Mouse (Mus musculus) T-helper 1 cell (primary cell): ENCODE measurements around the gene Tyw3.

ENCODE experiments used
- in situ Hi-C: fragments of 300-600 bp; cut with MboI, MseI; formaldehyde crosslinking; loops from one replicate; pipeline ENCODE4 v1.15.1; 2025; ENCODE audit warnings: high pct_unique_total_duplicates

Gene Tyw3

DNA sequence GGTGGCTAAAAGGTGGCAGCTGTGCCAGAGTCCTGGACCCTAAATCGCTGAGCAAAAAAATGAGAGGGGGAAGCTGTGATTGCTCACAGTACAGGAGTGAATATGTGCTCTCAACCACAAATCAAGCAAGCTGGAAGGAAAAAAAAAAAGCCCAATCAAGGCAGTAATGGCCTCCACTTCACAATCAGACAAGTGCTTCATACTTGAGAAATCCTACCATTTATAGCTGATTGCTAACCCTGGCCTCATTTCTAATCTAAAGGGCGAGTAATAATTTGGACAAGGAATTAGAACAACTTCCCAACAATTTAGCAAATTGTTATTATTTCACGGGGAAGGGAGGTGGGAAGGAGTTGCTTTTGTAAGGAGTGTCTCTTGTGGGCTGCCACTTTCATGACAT is 31.5 kb downstream of the Tyw3 start:
- in situ Hi-C loops = no loop called here

- in situ Hi-C loops = no loop called here
Observed at GRCm38 (mm10) chr3:154562192-154562591, 34.7 kb downstream of the Tyw3 start.

DNA sequence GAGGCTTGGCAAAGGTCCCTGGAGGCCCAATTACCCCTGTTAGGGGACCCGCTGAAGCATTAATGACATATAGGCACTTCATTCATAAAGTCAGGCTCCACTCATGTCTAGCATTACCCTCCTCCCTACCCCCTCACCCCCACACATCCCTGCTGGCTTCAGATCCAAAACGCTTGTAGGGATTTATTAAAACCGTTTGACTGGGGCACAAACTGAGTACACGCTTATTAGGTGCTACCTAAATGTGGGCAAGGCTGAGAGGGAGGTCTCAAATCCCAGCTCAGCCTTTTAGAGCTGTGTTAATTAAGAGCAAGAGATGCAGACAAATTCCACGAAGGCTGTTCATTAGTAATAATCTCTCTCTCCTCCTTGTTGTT is 45.9 kb downstream of the Tyw3 start:
- in situ Hi-C loops = no loop called here

- in situ Hi-C loops = no loop called here
Observed at GRCm38 (mm10) chr3:154550326-154551034, 46.4 kb downstream of the Tyw3 start.

DNA sequence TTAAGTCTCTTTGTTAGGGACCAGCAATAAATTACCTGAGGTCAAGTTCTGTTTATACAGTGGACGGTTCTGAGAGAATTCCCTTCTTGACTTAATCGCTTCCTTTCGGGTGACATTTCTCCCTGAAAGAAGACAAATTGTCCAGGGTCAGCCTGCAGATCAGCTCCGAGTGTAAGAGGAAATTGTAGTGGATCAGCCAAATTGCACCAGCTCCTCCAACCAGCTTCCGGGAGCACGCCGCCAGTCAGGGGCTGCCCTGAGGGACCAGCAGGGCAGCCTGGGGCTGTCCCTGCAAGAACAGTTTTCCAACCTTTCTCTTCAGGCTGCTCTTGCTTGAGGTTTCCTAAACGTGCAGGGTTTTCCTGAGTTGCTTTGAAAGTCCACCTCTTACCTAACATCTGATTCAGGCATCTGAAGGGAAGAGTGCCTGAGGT is 48.0 kb downstream of the Tyw3 start:
- in situ Hi-C loops = no loop called here

DNA sequence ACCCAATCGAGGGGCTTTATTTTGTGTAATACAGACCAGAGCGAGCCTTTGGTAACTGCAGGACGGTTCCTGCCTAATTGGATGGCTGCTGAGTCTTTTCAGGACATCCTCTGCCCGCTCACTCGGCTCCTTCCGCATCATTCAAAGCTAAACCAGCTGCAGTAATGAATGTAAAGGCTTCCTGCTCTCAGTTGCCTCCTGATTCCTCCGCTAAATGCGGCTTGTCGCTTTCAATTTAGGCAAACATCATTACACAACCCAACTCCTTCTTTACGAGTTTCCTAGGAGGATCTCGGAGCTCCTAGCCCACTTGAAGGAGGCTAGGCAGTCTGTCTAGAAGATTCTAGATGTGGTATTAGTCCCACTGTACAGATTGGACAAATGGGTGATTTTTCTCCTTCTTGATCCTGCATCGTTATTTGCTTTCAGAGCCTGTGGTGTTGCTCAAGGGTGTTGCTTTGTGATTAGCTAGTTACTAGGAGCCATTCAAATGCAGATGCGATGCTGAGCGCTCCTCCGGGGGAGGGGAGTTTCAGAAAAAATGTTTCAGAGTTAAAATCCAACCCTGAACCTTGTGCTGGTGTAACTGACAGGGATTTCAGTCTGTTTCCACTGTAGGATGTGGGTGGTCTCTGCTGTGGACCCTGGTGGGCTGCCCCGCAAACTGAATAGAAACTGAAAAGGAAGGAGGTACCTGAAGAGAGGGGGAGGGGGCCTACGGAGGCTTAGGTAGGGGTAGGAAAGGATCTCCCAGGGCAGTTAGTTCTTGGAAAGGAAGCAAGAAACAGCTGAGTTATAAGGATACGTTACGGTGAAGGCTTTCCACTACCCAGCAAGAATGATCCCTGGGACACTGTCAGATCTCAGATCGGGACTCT is 49.1 kb downstream of the Tyw3 start:
- in situ Hi-C loops = no loop called here

DNA sequence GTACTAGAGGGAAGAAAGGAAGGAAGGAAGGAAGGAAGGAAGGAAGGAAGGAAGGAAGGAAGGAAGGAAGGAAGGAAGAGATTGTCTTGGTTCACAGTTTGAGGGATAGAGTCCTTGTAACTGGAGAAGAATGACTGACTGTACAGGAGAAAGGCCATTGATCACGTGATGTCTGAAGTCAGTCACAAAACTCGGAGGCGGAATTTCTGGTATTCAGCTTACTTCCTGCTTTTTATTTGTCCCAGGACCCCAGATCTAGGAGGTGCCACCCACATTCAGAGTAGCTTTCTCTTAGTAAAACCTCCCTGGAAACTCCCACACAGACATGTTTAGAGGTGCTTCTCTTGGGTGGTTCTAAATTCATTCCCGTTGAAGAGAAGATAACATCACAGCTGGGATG is 50.7 kb downstream of the Tyw3 start:
- in situ Hi-C loops = no loop called here

- in situ Hi-C loops = no loop called here
Observed at GRCm38 (mm10) chr3:154540086-154540911, 56.6 kb downstream of the Tyw3 start.

- in situ Hi-C loops = no loop called here
Observed at GRCm38 (mm10) chr3:154536134-154536533, 60.8 kb downstream of the Tyw3 start.

DNA sequence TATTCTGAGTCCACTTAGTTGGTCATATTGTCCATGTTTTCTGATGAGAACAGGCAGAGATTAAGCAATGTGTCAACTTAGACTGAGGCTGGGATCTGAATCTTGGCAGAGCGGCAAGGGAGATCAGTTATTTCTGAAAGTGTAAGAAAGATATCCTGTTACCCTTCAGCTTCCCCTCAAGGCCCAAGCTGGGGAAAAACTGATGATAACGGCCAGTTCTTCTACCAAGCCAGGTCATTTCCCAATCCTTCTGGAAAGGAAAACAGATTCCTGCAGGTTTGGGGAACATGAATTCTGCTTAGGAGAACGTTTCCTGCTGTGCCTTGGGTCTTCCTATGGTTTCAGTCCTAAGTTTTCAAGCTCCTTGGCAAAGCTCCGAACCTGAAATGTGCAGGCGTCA is 63.7 kb downstream of the Tyw3 start:
- in situ Hi-C loops = no loop called here

GRCm38 (mm10) chr3:154528973-154529372 is 67.9 kb downstream of the Tyw3 start:
- in situ Hi-C loops = no loop called here

DNA sequence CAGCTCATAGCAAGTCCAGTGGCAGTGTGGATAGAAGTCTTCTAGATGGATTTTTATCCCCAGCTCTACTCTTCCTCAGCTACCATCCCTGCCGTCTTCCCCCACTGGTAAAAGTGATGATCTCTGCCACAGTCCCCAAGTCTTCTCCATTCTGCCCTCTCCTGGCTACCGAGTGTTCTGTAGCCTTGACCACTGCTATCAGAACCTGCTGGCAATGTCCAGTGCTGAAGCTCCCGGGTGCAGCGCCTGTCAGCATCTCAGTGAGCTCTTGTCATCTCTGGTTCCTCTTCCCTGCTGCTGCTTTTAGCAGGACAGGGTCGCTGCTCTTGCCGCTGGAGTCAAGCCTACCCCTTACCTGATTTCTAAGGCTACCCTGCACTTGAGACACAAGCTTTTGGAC is 70.3 kb downstream of the Tyw3 start:
- in situ Hi-C loops = no loop called here
